Mouse (Mus musculus) urinary bladder, postnatal 36 days (tissue): Measurements from ENCODE around the gene Itgb7.

ENCODE experiments used
- DNase-seq, 2 experiments: peaks; one replicate each; pipeline ENCODE4 v3.0.0; 2022; ENCODE audit warnings: low spot score in 2 of 2, mixed read lengths in 1 of 2

Gene Itgb7

GRCm38 (mm10) chr15:102248812-102249191 is 17.1 kb upstream of the Itgb7 start:
- DNase-seq, result no peak

- no peak for DNase-seq
Measured at GRCm38 (mm10) chr15:102248131-102248811, 16.5 kb upstream of the Itgb7 start.

- DNase-seq, result peak; percentile 73 to 82
Measured at GRCm38 (mm10) chr15:102247252-102248130, 15.7 kb upstream of the Itgb7 start.

- DNase-seq, result peak; percentile 95 to 97
Measured at GRCm38 (mm10) chr15:102246866-102247251, 15.1 kb upstream of the Itgb7 start.

GRCm38 (mm10) chr15:102245891-102246741 is 14.4 kb upstream of the Itgb7 start:
- peak; percentile 74 to 83 for DNase-seq

- no peak for DNase-seq
Measured at GRCm38 (mm10) chr15:102245461-102245881, 13.7 kb upstream of the Itgb7 start.

GRCm38 (mm10) chr15:102244306-102245191 is 12.8 kb upstream of the Itgb7 start:
- DNase-seq, result no peak

GRCm38 (mm10) chr15:102243229-102244190 is 11.8 kb upstream of the Itgb7 start:
- peak; percentile 78 to 89 for DNase-seq

GRCm38 (mm10) chr15:102242404-102243228 is 10.9 kb upstream of the Itgb7 start:
- DNase-seq, result no peak

- DNase-seq, result no peak
Measured at GRCm38 (mm10) chr15:102240607-102241006, 8.9 kb upstream of the Itgb7 start.

- no peak for DNase-seq
Measured at GRCm38 (mm10) chr15:102239851-102240250, 8.1 kb upstream of the Itgb7 start.

- DNase-seq, result peak in 1 of 2 experiments; percentile 75
Measured at GRCm38 (mm10) chr15:102239260-102239590, 7.5 kb upstream of the Itgb7 start.

GRCm38 (mm10) chr15:102238543-102239259 is 7.0 kb upstream of the Itgb7 start:
- no peak for DNase-seq

GRCm38 (mm10) chr15:102235371-102236027 is 3.8 kb upstream of the Itgb7 start:
- DNase-seq, result peak; percentile 54 to 62

GRCm38 (mm10) chr15:102233896-102234295 is 2.2 kb upstream of the Itgb7 start:
- DNase-seq, result no peak

- DNase-seq, result no peak
Measured at GRCm38 (mm10) chr15:102232764-102233163, 1.0 kb upstream of the Itgb7 start.

GRCm38 (mm10) chr15:102230408-102231321 is 1.1 kb downstream of the Itgb7 start:
- no peak for DNase-seq
